Mouse (Mus musculus) embryonic facial prominence, embryonic 11.5 days (tissue): ENCODE results near the gene Dmwd. TPM values are rescaled to one million over a fixed set of nuclear protein-coding genes. Genes with fewer than 3 reads are reported as not detected.

Experiments
- ATAC-seq: fragments of 200-750 bp; cut with Nextera tagmentation; replicated peaks from 2 replicates; pipeline ENCODE4 v1.8.0; 2017; ENCODE audit warnings: low read depth; ENCODE audit not compliant: insufficient number of reproducible peaks, low FRiP score, low TSS enrichment
- DNase-seq: peaks from one replicate; pipeline ENCODE4 v3.0.0-alpha.2; 2015; ENCODE audit warnings: low spot score
- H3K27ac ChIP-seq: fragments of 300-500 bp; sonication (generic); replicated peaks from 2 replicates; pipeline ENCODE4 v1.5.1; 2014; ENCODE audit warnings: mild to moderate bottlenecking, low read depth, low read length, control low read depth
- H3K27me3 ChIP-seq: fragments of 300-500 bp; sonication (generic); 2 replicates; pipeline ENCODE4 v1.6.1; 2014; ENCODE audit warnings: mild to moderate bottlenecking, low read length, moderate library complexity, mixed read lengths; ENCODE audit not compliant: control insufficient read depth, insufficient read depth
- H3K36me3 ChIP-seq: fragments of 300-500 bp; sonication (generic); replicated peaks from 2 replicates; pipeline ENCODE4 v1.6.1; 2014; ENCODE audit warnings: low read depth, mild to moderate bottlenecking, low read length, moderate library complexity, mixed read lengths; ENCODE audit not compliant: control insufficient read depth, insufficient read depth
- H3K4me1 ChIP-seq: fragments of 300-500 bp; sonication (generic); 2 replicates; pipeline ENCODE4 v1.6.1; 2014; ENCODE audit warnings: low read length, mixed read lengths; ENCODE audit not compliant: control insufficient read depth, insufficient read depth
- H3K4me2 ChIP-seq: fragments of 300-500 bp; sonication (generic); 2 replicates; pipeline ENCODE4 v1.6.1; 2014; ENCODE audit warnings: low read depth, mild to moderate bottlenecking, control low read depth, low read length, moderate library complexity
- H3K4me3 ChIP-seq: fragments of 300-500 bp; sonication (generic); 2 replicates; pipeline ENCODE4 v1.5.1; 2014; ENCODE audit warnings: low read depth, low read length, control low read depth
- H3K9ac ChIP-seq: fragments of 300-500 bp; sonication (generic); replicated peaks from 2 replicates; pipeline ENCODE4 v1.6.1; 2014; ENCODE audit warnings: mild to moderate bottlenecking, control low read depth, low read length
- H3K9me3 ChIP-seq: fragments of 300-500 bp; sonication (generic); replicated peaks from 2 replicates; pipeline ENCODE4 v1.6.1; 2016; ENCODE audit warnings: mild to moderate bottlenecking, low read length, inconsistent platforms, mixed read lengths; ENCODE audit not compliant: control insufficient read depth
- WGBS: fragments of 180-500 bp; shearing (Covaris S2); extraction: QIAGEN DNeasy Blood & Tissue Kit; methylation state at CpG from one replicate; pipeline ENCODE4 v1.1.7; 2014; 5-methylcytosine and 5-hydroxymethylcytosine counted together
- polyA plus RNA-seq: library from polyadenylated mRNA; unstranded; fragments of >200 nt; fragmentation: Nextera tagmentation; extraction: Ambion mirVana; gene quantifications from 2 replicates; pipeline ENCODE4 v1.2.1, GENCODE M21; 2014

Dmwd gene
- polyA plus RNA-seq, 1 experiment from 2014 or later, result 17.2 TPM

DNA sequence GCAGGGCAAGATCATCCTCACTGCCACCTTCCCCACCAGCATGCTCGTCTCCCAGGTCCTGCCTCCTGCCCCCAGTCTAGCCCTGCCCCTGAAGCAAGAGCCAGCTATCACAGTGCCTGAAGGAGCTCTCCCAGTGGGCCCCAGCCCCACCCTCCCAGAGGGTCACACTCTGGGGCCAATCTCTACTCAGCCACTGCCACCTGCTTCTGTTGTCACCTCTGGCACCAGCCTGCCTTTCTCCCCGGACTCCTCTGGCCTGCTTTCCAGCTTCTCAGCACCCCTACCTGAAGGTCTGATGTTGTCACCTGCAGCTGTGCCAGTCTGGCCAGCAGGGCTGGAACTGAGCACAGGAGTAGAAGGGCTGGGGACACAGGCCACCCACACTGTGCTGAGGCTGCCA lies 21.2 kb downstream of the Dmwd start:
- 55% methylated on average over 2 of the region's 2 CpGs for WGBS
- no peak for ATAC-seq
- no peaks in the 10 kb centered on the region for H3K9me3 ChIP-seq
- H3K9ac ChIP-seq, result no peak overlapping the region
- no peak for DNase-seq
- no peaks in the 10 kb centered on the region for H3K36me3 ChIP-seq
- H3K4me2 ChIP-seq, result no peak overlapping the region
- no peak overlapping the region for H3K4me3 ChIP-seq
- peaks cover 8% of the 10 kb centered on the region for H3K4me1 ChIP-seq
- no peaks in the 10 kb centered on the region for H3K27me3 ChIP-seq
- H3K27ac ChIP-seq, result no peak overlapping the region

DNA sequence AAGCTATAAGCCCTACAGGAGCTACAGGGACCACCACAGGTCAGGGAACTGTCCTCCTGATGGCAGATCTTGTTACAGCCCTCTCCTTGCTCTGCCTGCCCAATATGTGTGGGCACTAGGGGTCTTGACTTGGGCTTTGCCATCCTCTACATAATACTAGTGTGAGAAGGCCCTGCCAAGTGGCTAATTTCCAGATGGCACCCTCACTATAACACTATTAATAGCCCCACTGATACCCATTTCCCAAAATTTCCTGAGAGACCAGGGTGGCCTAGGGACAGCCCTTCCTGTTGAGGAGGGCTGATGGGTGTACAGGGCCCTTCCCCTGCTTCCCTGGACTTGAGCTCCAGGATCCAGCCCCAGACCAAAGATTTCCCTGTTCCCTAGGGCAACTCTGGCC lies 21.8 kb downstream of the Dmwd start:
- DNase-seq, result no peak
- H3K9ac ChIP-seq, result no peak overlapping the region
- no peaks in the 10 kb centered on the region for H3K9me3 ChIP-seq
- ATAC-seq, result no peak
- H3K4me3 ChIP-seq, result no peak overlapping the region
- H3K4me1 ChIP-seq, result peaks cover 8% of the 10 kb centered on the region
- no peaks in the 10 kb centered on the region for H3K27me3 ChIP-seq
- no peaks in the 10 kb centered on the region for H3K36me3 ChIP-seq
- H3K27ac ChIP-seq, result no peak overlapping the region
- H3K4me2 ChIP-seq, result no peak overlapping the region

DNA sequence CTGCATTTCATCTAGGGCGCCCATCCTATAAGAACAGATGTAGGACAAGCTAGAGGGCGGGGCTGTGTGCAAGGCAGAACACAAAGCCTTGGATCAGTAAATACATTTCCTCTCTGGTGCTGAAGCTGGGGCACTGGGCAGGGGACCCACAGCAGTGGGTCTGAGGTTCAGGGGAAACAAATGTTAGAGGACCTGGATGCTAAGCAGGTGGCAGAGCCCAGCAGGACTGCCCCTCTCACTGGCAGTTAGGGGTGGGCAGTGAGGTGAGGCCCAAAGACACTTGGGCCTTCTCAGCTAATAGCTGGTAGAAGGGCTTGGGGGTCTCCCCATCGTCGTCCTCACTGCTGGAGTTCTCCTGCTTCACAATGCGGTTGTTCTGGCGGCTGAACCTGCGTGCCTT lies 22.8 kb downstream of the Dmwd start:
- no peak overlapping the region for H3K4me3 ChIP-seq
- H3K9me3 ChIP-seq, result no peaks in the 10 kb centered on the region
- H3K9ac ChIP-seq, result no peak overlapping the region
- no peak overlapping the region for H3K4me2 ChIP-seq
- H3K27me3 ChIP-seq, result no peaks in the 10 kb centered on the region
- H3K36me3 ChIP-seq, result no peaks in the 10 kb centered on the region
- no peak overlapping the region for H3K27ac ChIP-seq
- no peak for DNase-seq
- H3K4me1 ChIP-seq, result peaks cover 8% of the 10 kb centered on the region
- whole genome bisulfite sequencing, result 66% methylated on average over 7 of the region's 7 CpGs
- no peak for ATAC-seq

DNA sequence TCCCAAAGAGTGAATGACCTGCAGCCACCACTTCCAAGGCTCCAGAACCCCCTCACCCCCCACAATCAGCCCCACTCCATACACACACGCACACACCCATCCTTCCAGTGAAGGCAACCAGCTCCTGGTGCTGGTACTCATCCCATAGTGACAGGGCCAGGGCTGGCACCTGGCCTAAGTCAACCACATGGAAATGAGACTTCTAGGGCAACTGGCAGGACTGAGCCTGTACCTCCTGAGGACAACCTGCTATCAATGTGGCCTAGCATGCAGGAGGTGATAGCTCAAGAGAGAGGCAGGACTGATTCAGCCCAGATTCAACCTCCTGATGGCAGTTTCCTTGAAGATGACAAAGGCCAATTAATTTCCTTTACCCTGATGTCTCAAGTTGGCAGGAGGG lies 24.3 kb downstream of the Dmwd start:
- Histone ChIP-seq H3K4me2 (no peak overlapping the region), H3K36me3 (no peaks in the 10 kb centered on the region), H3K9me3 (no peaks in the 10 kb centered on the region), H3K9ac (no peak overlapping the region), H3K27me3 (no peaks in the 10 kb centered on the region), H3K27ac (no peak overlapping the region), H3K4me3 (no peak overlapping the region), H3K4me1 (peaks cover 8% of the 10 kb centered on the region)
- WGBS, result 77% methylated on average over 1 of the region's 1 CpGs
- DNase-seq, result no peak
- no peak for ATAC-seq

DNA sequence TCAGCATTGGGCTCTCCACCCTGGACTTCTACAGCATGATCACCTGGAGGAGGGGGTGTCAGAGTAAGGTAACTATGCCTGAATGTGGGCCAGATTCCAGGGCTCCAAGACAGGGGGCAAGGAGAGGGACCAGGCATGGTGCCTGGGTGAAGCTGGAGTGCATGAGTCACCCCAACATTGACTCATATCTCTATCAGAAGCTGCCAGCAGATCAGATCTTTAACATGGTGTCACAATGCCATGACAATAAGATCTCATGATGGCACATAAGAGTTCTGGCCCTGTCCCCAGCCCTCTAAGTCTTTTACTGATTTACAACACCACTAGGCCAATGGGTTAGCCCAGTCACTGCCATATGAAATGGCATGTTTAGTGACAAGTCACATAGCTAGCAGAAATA lies 27.7 kb downstream of the Dmwd start:
- no peak overlapping the region for H3K9ac ChIP-seq
- no peaks in the 10 kb centered on the region for H3K4me1 ChIP-seq
- no peaks in the 10 kb centered on the region for H3K9me3 ChIP-seq
- H3K27me3 ChIP-seq, result no peaks in the 10 kb centered on the region
- no peak overlapping the region for H3K4me2 ChIP-seq
- H3K36me3 ChIP-seq, result no peaks in the 10 kb centered on the region
- no peak overlapping the region for H3K4me3 ChIP-seq
- H3K27ac ChIP-seq, result no peak overlapping the region
- ATAC-seq (no peak), DNase-seq (no peak)

DNA sequence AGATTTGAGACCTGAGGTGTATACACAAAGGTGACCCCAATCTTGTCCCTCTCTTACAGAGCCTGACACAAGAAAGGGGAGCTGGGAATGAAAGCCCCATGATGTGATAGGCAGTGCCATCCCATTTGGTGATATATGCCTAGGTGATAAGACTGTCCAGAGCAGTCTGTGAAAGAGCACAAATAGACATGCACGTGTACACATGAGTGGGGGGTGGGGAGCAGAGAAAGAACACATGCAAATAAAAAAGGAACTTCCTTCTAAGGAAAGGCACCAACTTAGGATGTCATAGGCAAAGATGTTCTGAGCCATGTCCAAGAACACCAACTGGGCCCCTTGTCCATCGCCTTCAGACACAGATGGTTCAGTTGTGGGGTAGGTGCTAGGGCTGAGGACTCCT lies 28.5 kb downstream of the Dmwd start:
- Histone ChIP-seq H3K4me2 (no peak overlapping the region), H3K27me3 (no peaks in the 10 kb centered on the region), H3K4me3 (no peak overlapping the region), H3K4me1 (no peaks in the 10 kb centered on the region), H3K9me3 (no peaks in the 10 kb centered on the region), H3K9ac (no peak overlapping the region), H3K27ac (no peak overlapping the region), H3K36me3 (no peaks in the 10 kb centered on the region)
- ATAC-seq, result no peak
- no peak for DNase-seq
- 71% methylated on average over 2 of the region's 2 CpGs for WGBS

DNA sequence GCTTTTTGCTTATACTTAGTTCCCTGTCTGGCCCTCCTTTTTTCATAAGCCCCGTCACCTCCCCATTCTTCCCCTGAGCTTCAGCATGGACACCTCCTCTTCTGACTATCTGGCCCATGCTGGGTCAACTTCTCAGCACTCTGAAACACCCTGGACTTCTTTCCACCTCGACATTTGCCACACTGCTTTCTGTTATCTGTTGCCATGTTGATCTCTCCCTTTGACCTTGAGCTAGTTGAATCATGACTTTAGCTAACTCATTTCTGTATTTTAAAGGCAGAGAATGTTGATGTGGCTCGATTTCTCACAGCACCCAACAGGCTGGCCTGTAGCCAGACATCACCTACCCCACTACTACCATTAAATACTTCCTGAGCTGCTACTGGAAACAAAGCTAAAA lies 31.4 kb downstream of the Dmwd start:
- Histone ChIP-seq H3K9me3 (no peaks in the 10 kb centered on the region), H3K4me1 (no peaks in the 10 kb centered on the region), H3K36me3 (no peaks in the 10 kb centered on the region), H3K27me3 (no peaks in the 10 kb centered on the region), H3K27ac (no peak overlapping the region), H3K9ac (no peak overlapping the region), H3K4me2 (no peak overlapping the region), H3K4me3 (no peak overlapping the region)
- ATAC-seq, result no peak
- DNase-seq, result no peak
- WGBS, result 61% methylated on average over 3 of the region's 3 CpGs

DNA sequence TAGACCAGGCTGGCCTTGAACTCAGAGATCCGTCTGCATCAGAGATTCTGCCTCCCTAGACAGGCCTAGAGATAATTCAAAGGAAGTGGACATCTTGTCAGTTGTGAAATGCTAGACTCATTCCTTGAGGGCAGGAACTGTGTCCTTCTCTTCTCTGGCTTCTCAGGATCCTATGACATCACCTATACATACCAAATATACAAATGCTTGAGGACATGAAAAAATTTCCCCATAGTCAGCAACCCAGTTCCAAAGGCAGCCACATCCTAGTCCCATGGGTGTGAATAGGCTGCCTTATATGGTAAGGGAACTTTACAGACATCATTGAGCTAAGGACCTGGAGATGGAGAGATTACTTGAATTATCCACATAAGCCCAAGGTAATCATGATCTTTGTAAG lies 33.5 kb downstream of the Dmwd start:
- no peaks in the 10 kb centered on the region for H3K4me1 ChIP-seq
- ATAC-seq (no peak), DNase-seq (no peak)
- 95% methylated on average over 1 of the region's 1 CpGs for WGBS
- H3K9ac ChIP-seq, result no peak overlapping the region
- H3K36me3 ChIP-seq, result no peaks in the 10 kb centered on the region
- H3K27ac ChIP-seq, result no peak overlapping the region
- H3K27me3 ChIP-seq, result no peaks in the 10 kb centered on the region
- H3K4me2 ChIP-seq, result no peak overlapping the region
- H3K9me3 ChIP-seq, result no peaks in the 10 kb centered on the region
- H3K4me3 ChIP-seq, result no peak overlapping the region
